Mouse (Mus musculus) urinary bladder, postnatal 10 days (tissue): Measurements from ENCODE around the gene Epm2aip1.

Source experiments
- DNase-seq: peaks from one replicate; pipeline ENCODE4 v3.0.0; 2022; ENCODE audit warnings: low spot score

Epm2aip1 gene

GRCm38 (mm10) chr9:111287956-111288355, 16.2 kb downstream of the Epm2aip1 start:
- DNase-seq, result no peak

GRCm38 (mm10) chr9:111289294-111289831, 17.6 kb downstream of the Epm2aip1 start:
- no peak for DNase-seq

- peak; percentile 62 for DNase-seq
Measured at GRCm38 (mm10) chr9:111289832-111290339, 18.2 kb downstream of the Epm2aip1 start.

- no peak for DNase-seq
Measured at GRCm38 (mm10) chr9:111290539-111291100, 18.9 kb downstream of the Epm2aip1 start.

- no peak for DNase-seq
Measured at GRCm38 (mm10) chr9:111293234-111293633, 21.5 kb downstream of the Epm2aip1 start.

- no peak for DNase-seq
Measured at GRCm38 (mm10) chr9:111294911-111295310, 23.2 kb downstream of the Epm2aip1 start.

GRCm38 (mm10) chr9:111295323-111295722, 23.6 kb downstream of the Epm2aip1 start:
- no peak for DNase-seq

GRCm38 (mm10) chr9:111296433-111296832, 24.7 kb downstream of the Epm2aip1 start:
- no peak for DNase-seq

GRCm38 (mm10) chr9:111298606-111299005, 26.9 kb downstream of the Epm2aip1 start:
- no peak for DNase-seq

- DNase-seq, result no peak
Measured at GRCm38 (mm10) chr9:111302196-111302831, 30.6 kb downstream of the Epm2aip1 start.

GRCm38 (mm10) chr9:111304036-111304435, 32.3 kb downstream of the Epm2aip1 start:
- no peak for DNase-seq

GRCm38 (mm10) chr9:111306142-111306541, 34.4 kb downstream of the Epm2aip1 start:
- no peak for DNase-seq

GRCm38 (mm10) chr9:111311031-111311842, 39.5 kb downstream of the Epm2aip1 start, which contains the start of gene Trank1:
Gene Trank1 (plus strand): TSS chr9:111311739.
- DNase-seq, result no peak

- no peak for DNase-seq
Measured at GRCm38 (mm10) chr9:111311843-111312441, 40.2 kb downstream of the Epm2aip1 start.

- DNase-seq, result no peak
Measured at GRCm38 (mm10) chr9:111312442-111313141, 40.9 kb downstream of the Epm2aip1 start.

- DNase-seq, result no peak
Measured at GRCm38 (mm10) chr9:111313299-111313698, 41.6 kb downstream of the Epm2aip1 start.

GRCm38 (mm10) chr9:111313793-111314192, 42.1 kb downstream of the Epm2aip1 start:
- no peak for DNase-seq

GRCm38 (mm10) chr9:111314219-111314618, 42.5 kb downstream of the Epm2aip1 start:
- DNase-seq, result no peak

- no peak for DNase-seq
Measured at GRCm38 (mm10) chr9:111320912-111321311, 49.2 kb downstream of the Epm2aip1 start.

GRCm38 (mm10) chr9:111324881-111325280, 53.2 kb downstream of the Epm2aip1 start:
- DNase-seq, result no peak
